Mouse (Mus musculus): ENCODE results near the gene Lrfn3. TPM values are rescaled to one million over a fixed set of nuclear protein-coding genes. Genes with fewer than 3 reads are reported as not detected.

The Lrfn3 gene
- polyA plus RNA-seq, 1 experiment: 4.2 TPM

DNA sequence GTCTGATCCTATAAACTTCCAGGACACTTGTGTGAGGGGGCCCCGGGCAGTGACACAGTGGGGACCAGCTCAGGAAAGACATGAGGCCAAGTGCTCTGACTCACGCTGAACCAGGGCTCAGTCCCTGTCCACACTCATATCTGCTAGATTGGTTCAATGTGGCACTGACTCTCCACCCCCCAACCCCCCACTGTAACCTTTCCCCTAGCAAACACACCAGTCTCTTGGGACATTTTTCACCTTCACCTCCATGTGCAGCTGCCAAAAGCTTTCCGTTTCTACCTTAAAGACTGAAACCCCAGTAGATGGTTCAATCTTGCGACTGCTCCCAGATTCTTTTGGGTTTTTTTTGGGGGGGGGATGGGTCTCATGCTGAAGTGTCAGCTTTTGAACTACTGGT is 8.5 kb downstream of the Lrfn3 start:
- H3K9ac ChIP-seq (ENCODE audit: low read depth, poor library complexity, severe bottlenecking): no peak overlapping the region
- no peak overlapping the region for H3K4me3 ChIP-seq (ENCODE audit: low read depth, low read length)
- no peaks in the 10 kb centered on the region for H3K4me1 ChIP-seq (ENCODE audit: control insufficient read depth, insufficient read depth, low read length)
- no peaks in the 10 kb centered on the region for H3K36me3 ChIP-seq (ENCODE audit: control insufficient read depth, insufficient read depth, low read length, poor library complexity, severe bottlenecking)
- no peaks in the 10 kb centered on the region for H3K27me3 ChIP-seq (ENCODE audit: control insufficient read depth, insufficient read depth, low read length, poor library complexity, severe bottlenecking)
- no peaks in the 10 kb centered on the region for H3K9me3 ChIP-seq (replicated peaks; ENCODE audit: control insufficient read depth, insufficient read depth, low read length, poor library complexity, severe bottlenecking)
- TF ChIP-seq CTCF (IDR thresholded peaks at IDR 0.05; ENCODE audit: low read depth, low read length): no peak
- H3K27ac ChIP-seq (ENCODE audit: insufficient read depth, low read length): no peak overlapping the region

DNA sequence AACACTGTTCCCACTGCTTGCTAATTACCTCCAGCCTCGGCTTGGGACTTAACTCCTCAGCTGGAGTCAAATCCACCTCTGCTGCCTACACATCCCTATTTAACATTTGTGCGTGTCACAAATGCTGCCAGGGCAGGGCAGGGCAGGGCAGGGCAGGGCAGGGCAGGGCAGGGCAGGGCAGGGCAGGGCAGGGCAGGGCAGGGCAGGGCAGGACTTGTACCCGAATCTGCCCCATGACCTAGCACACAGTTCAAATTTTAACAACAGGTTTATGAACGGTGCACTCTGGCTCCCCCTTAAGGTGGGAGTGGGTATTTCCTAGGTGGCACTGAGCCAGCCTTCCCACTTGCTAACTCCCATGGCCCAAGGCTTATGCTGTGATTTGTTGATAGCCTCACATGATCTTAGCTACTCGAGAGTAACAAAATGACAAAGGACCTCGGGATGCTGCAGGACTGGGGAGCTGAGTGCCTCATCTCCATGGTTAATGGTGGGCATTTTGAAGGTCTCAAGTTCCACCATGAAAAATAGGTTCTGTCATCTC is 9.2 kb downstream of the Lrfn3 start:
- no peak overlapping the region for H3K4me3 ChIP-seq (ENCODE audit: low read depth, low read length)
- H3K27ac ChIP-seq (ENCODE audit: insufficient read depth, low read length): no peak overlapping the region
- no peaks in the 10 kb centered on the region for H3K36me3 ChIP-seq (ENCODE audit: control insufficient read depth, insufficient read depth, low read length, poor library complexity, severe bottlenecking)
- no peaks in the 10 kb centered on the region for H3K27me3 ChIP-seq (ENCODE audit: control insufficient read depth, insufficient read depth, low read length, poor library complexity, severe bottlenecking)
- TF ChIP-seq EP300 (IDR thresholded peaks at IDR 0.05; ENCODE audit: insufficient read depth, low read depth, low read length): no peak
- peak; percentile 64 for TF ChIP-seq CTCF (IDR thresholded peaks at IDR 0.05; ENCODE audit: low read depth, low read length)
- TF ChIP-seq POLR2A (IDR thresholded peaks at IDR 0.05; ENCODE audit: insufficient read depth, low read length): no peak
- H3K9me3 ChIP-seq (replicated peaks; ENCODE audit: control insufficient read depth, insufficient read depth, low read length, poor library complexity, severe bottlenecking): no peaks in the 10 kb centered on the region
- H3K9ac ChIP-seq (ENCODE audit: low read depth, poor library complexity, severe bottlenecking): no peak overlapping the region
- no peaks in the 10 kb centered on the region for H3K4me1 ChIP-seq (ENCODE audit: control insufficient read depth, insufficient read depth, low read length)

DNA sequence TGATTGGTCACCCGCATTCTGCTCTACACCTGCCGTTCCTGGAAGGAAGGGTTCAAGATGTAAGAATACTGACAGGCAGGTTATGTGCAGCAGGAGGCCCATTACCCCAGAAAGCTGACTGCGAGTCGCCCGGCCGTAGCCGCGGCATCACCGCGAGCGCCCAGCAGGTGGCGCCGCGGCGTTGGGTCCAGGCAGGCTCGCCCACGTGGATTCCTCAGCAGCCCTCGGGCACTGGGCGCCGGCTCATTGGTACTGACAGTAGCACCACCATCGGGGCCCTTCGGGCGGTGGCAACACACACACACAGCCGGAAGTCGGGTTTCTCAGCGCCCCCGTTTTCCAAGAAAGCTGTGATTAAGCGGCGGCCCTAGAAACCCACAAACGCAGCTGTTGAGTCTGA is 14.7 kb downstream of the Lrfn3 start:
- Histone ChIP-seq H3K4me1 (ENCODE audit: control insufficient read depth, insufficient read depth, low read length) (no peaks in the 10 kb centered on the region), H3K27ac (ENCODE audit: insufficient read depth, low read length) (no peak overlapping the region), H3K36me3 (ENCODE audit: control insufficient read depth, insufficient read depth, low read length, poor library complexity, severe bottlenecking) (no peaks in the 10 kb centered on the region), H3K27me3 (ENCODE audit: control insufficient read depth, insufficient read depth, low read length, poor library complexity, severe bottlenecking) (no peaks in the 10 kb centered on the region), H3K4me3 (ENCODE audit: low read depth, low read length) (no peak overlapping the region), H3K9me3 (replicated peaks; ENCODE audit: control insufficient read depth, insufficient read depth, low read length, poor library complexity, severe bottlenecking) (no peaks in the 10 kb centered on the region), H3K9ac (ENCODE audit: low read depth, poor library complexity, severe bottlenecking) (no peak overlapping the region)
- TF ChIP-seq POLR2A (IDR thresholded peaks at IDR 0.05; ENCODE audit: insufficient read depth, low read length) (no peak), CTCF (IDR thresholded peaks at IDR 0.05; ENCODE audit: low read depth, low read length) (peak; percentile 76)

DNA sequence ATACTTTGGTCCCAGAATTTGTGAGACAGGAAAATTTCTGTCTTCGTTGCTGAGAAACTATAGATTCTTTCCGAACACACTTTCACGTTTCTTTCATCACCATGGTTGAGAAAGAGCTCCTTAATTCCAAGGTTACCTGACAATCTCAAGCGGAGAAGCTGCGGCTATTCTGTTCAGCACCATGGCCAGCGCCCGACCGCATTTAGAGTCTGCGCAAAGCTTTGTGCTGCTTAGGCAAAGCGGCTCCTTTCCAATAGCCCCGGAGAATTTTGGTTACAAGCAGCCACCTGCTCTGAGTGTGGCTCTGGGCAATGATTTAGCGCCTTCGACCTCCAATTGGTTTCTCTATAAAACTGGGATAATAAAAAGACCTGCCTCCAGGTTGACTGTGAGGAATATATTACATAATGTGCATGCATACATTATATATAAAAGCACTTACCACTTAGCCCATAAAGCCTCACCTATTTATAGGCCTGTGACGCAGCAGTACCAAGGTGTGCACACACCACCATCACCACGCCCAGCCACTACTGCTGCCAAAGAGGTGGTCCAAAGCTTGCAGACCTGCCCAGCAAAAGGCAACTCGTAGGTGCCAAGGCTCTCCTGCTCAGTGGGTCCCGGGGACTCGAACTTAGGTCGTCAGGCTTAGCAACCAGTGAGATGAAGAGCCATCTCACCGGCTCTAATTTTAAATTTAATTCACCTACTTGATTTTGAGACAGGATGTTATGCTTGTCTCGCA is 15.8 kb downstream of the Lrfn3 start:
- Histone ChIP-seq H3K27me3 (ENCODE audit: control insufficient read depth, insufficient read depth, low read length, poor library complexity, severe bottlenecking) (no peaks in the 10 kb centered on the region), H3K9ac (ENCODE audit: low read depth, poor library complexity, severe bottlenecking) (no peak overlapping the region), H3K4me3 (ENCODE audit: low read depth, low read length) (no peak overlapping the region), H3K4me1 (ENCODE audit: control insufficient read depth, insufficient read depth, low read length) (no peaks in the 10 kb centered on the region), H3K27ac (ENCODE audit: insufficient read depth, low read length) (no peak overlapping the region), H3K9me3 (replicated peaks; ENCODE audit: control insufficient read depth, insufficient read depth, low read length, poor library complexity, severe bottlenecking) (no peaks in the 10 kb centered on the region), H3K36me3 (ENCODE audit: control insufficient read depth, insufficient read depth, low read length, poor library complexity, severe bottlenecking) (no peaks in the 10 kb centered on the region)
- TF ChIP-seq POLR2A (IDR thresholded peaks at IDR 0.05; ENCODE audit: insufficient read depth, low read length): no peak
- no peak for TF ChIP-seq CTCF (IDR thresholded peaks at IDR 0.05; ENCODE audit: low read depth, low read length)
- no peak for TF ChIP-seq EP300 (IDR thresholded peaks at IDR 0.05; ENCODE audit: insufficient read depth, low read depth, low read length)

DNA sequence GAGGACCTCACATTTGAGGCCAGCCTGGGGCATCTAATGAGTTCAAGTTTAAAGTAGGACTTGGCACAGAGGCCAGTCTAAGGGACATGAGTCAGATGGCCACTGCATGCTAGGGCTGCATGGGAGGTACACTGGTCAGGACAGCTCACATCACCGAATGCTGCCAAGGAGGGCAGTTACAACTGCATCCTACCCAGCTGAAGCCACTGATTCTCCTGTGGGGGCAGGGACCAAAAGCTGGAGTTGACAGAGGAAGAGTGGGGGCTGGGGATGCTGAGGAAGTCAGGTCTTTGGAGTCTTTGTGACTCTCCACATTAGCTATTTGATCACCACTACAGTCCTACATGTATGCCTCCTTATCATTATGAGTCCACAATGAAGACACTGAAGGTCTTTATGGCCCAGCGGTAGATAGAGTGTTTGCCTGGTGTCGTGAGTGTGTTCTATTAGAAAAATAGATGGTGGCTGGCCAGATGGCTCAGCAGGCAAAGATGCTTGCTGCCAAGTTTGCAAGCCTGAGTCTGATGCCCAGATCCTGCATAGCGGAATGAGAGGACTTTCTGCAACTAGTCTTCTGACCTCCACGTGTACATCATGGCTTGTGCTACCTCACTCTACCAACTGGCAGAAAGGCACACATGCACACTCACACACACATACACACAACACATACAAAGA is 23.0 kb downstream of the Lrfn3 start:
- Histone ChIP-seq H3K4me1 (ENCODE audit: control insufficient read depth, insufficient read depth, low read length) (no peaks in the 10 kb centered on the region), H3K27ac (ENCODE audit: insufficient read depth, low read length) (no peak overlapping the region), H3K4me3 (ENCODE audit: low read depth, low read length) (no peak overlapping the region), H3K9ac (ENCODE audit: low read depth, poor library complexity, severe bottlenecking) (no peak overlapping the region), H3K27me3 (ENCODE audit: control insufficient read depth, insufficient read depth, low read length, poor library complexity, severe bottlenecking) (no peaks in the 10 kb centered on the region), H3K9me3 (replicated peaks; ENCODE audit: control insufficient read depth, insufficient read depth, low read length, poor library complexity, severe bottlenecking) (no peaks in the 10 kb centered on the region), H3K36me3 (ENCODE audit: control insufficient read depth, insufficient read depth, low read length, poor library complexity, severe bottlenecking) (no peaks in the 10 kb centered on the region)
- TF ChIP-seq EP300 (IDR thresholded peaks at IDR 0.05; ENCODE audit: insufficient read depth, low read depth, low read length): no peak
- TF ChIP-seq CTCF (IDR thresholded peaks at IDR 0.05; ENCODE audit: low read depth, low read length): no peak
- no peak for TF ChIP-seq POLR2A (IDR thresholded peaks at IDR 0.05; ENCODE audit: insufficient read depth, low read length)

DNA sequence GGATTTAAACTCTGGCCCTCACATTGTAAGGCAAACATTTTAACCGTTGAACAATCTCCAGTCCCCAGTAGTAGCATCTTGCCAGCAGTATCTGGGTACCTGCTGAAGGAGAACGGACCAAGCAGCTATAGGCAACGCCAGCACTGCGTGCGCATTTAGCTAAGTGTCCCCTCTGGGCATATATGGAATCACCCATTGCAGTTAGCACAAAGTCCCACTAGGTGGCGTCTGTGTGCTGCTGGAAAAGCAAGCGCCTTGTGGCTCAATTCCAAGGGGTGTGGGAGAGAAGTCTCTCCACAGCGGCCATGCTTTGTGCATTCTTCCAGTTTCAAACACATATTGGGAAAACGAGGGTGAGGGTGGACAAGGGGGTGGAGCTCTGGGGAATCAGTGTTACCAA is 26.2 kb downstream of the Lrfn3 start:
- Histone ChIP-seq H3K27me3 (ENCODE audit: control insufficient read depth, insufficient read depth, low read length, poor library complexity, severe bottlenecking) (no peaks in the 10 kb centered on the region), H3K4me1 (ENCODE audit: control insufficient read depth, insufficient read depth, low read length) (no peaks in the 10 kb centered on the region), H3K9ac (ENCODE audit: low read depth, poor library complexity, severe bottlenecking) (no peak overlapping the region), H3K9me3 (replicated peaks; ENCODE audit: control insufficient read depth, insufficient read depth, low read length, poor library complexity, severe bottlenecking) (no peaks in the 10 kb centered on the region), H3K27ac (ENCODE audit: insufficient read depth, low read length) (no peak overlapping the region), H3K36me3 (ENCODE audit: control insufficient read depth, insufficient read depth, low read length, poor library complexity, severe bottlenecking) (no peaks in the 10 kb centered on the region), H3K4me3 (ENCODE audit: low read depth, low read length) (no peak overlapping the region)
- peak; percentile 87 for TF ChIP-seq CTCF (IDR thresholded peaks at IDR 0.05; ENCODE audit: low read depth, low read length)
- no peak for TF ChIP-seq POLR2A (IDR thresholded peaks at IDR 0.05; ENCODE audit: insufficient read depth, low read length)
